Mouse (Mus musculus) brain, embryonic 14.5 days (tissue): Measurements from ENCODE around the gene Pclo. TPM values are rescaled to one million over a fixed set of nuclear protein-coding genes. Genes with fewer than 3 reads are reported as not detected.

Source experiments
- DNase-seq: peaks from one replicate; pipeline ENCODE4 v3.0.0-alpha.2; 2011; ENCODE audit warnings: low read depth
- CTCF ChIP-seq: fragments of 200-500 bp; IDR thresholded peaks from 2 replicates; pipeline ENCODE4 v1.5.1; 2012; ENCODE audit warnings: inconsistent platforms, mild to moderate bottlenecking, moderate library complexity, borderline replicate concordance; ENCODE audit not compliant: insufficient read depth, insufficient read length; ENCODE audit errors: extremely low read depth
- POLR2A ChIP-seq: fragments of 200-500 bp; IDR thresholded peaks from 2 replicates; pipeline ENCODE4 v1.6.1; 2012; ENCODE audit warnings: mild to moderate bottlenecking, inconsistent platforms, borderline replicate concordance; ENCODE audit not compliant: poor library complexity, insufficient read depth, insufficient read length, severe bottlenecking; ENCODE audit errors: extremely low read depth
- polyA plus RNA-seq: library from polyadenylated mRNA; depleted of rRNA; stranded (reverse); fragments of >200 nt; gene quantifications from 2 replicates; pipeline ENCODE4 v1.2.3, GENCODE M21; 2012

The Pclo gene
- polyA plus RNA-seq, 1 experiment: 27.9 TPM

GRCm38 (mm10) chr5:14575626-14576025 is 60.9 kb downstream of the Pclo start:
- no peak for DNase-seq
- TF ChIP-seq CTCF (no peak), POLR2A (no peak)

- TF ChIP-seq CTCF (no peak), POLR2A (no peak)
- DNase-seq: peak; percentile 11
Observed at GRCm38 (mm10) chr5:14591479-14591878, 76.8 kb downstream of the Pclo start.

DNA sequence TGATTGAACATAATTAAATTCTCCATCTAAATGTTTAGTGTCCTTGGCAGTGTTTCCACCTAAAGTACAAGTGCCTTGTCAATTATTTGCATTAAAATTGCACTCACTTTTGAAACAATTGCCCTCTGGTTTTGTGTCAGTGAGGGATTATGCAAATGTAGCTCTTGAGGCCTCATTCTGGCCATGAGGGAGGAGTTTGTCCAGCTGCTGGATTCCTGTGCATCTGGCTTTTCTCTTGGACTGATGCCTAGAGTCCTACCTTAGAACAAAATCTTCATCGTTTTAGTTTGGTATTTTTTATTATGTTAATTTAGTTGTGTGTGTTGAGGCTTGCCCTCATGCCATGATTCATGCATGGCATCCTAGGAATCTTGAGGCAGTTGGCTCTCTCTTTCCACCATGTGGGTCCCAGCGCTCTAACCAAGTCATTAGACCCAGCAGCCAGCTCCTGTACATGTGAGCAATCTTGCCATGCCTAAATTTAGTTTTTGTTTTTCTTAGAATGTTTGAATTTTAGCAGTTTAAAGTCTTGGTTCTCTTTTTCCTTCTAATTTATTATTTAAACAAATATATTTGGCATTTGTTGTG is 80.8 kb downstream of the Pclo start:
- DNase-seq: peak; percentile 55
- TF ChIP-seq CTCF (no peak), POLR2A (no peak)

DNA sequence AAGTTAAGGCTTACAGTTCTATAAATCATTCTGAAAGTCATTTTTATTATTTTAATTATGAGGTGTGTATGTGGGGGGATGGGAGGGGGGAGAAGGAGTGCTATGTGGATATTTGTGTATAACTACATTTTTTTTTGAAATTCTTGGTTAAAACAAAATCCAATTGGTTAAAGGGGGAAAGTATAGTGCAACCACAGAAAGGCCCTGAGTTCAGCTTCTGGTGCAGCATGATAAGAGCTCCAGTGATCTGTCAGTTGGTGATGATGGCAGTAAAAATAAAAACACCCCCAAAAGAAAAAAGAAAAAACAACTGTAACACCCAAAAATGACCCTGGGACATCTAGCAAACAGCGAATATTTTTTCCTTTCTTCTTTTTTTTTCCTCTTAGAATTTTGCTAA is 93.6 kb downstream of the Pclo start:
- TF ChIP-seq POLR2A: no peak
- TF ChIP-seq CTCF: no peak
- no peak for DNase-seq

GRCm38 (mm10) chr5:14621146-14621545 is 106.4 kb downstream of the Pclo start:
- DNase-seq: no peak
- TF ChIP-seq CTCF (no peak), POLR2A (no peak)

DNA sequence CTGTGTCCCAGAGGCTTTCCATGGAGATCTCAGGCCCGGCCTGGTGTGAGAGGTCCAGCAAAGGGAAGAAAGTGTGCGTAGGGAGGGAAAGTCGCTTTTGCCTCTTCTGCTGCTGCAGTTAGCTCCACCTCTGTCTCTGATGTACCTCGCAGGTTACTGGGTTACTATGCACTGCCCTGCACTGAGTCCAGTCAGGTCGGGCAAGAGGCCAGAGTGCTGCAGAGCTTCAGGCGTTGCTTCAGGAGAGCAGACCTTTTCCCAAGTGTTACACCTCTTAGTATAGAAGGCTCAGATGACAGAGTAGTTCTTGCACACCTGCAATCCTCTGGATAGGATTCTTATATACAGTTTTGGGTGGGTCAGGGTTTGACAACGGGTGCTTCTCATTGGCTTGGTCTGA is 108.6 kb downstream of the Pclo start:
- DNase-seq: no peak

DNA sequence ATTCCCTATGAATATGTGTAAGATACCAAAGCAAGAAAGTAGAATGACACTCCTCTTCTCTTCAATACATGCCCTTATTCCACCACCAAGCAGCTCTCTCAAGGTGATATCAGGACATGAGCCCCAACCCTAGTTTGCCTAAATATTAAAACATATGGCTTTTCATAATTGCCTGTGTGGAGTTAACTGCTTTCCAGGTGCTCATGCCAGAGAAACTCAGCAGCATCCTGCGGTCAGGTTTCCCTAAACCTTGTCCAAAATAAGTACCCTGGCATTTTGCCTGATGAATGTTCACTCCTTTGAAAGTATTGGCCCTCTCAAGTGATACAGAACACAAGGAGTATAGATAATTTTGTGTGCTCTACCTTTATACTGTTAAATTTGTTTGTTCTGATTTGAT is 126.5 kb downstream of the Pclo start:
- TF ChIP-seq CTCF: no peak
- TF ChIP-seq POLR2A: no peak
- DNase-seq: no peak

More for the DNA sequence above, 108.6 kb downstream of the Pclo start:
- TF ChIP-seq CTCF: no peak
- TF ChIP-seq POLR2A: no peak

- TF ChIP-seq POLR2A (no peak), CTCF (no peak)
- no peak for DNase-seq
Observed at GRCm38 (mm10) chr5:14645856-14646255, 131.1 kb downstream of the Pclo start.

DNA sequence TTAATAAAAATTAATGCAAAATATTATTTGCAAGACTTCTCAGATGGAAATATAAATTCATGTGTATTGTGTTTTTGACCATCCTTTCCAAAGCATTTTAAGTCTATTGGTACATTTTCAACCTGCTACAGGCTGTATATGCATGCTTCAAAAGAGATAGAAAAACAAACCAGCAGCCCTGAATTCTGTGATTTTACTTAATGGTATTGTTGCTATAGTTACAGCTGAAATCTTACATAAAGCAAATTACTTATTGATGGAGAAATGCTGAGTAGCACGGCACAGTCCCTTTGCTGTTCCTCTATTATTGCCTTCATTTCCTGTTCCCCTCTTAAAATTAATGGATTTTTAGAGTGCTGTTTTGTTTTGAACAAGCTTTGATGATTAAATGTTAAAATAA is 145.9 kb downstream of the Pclo start:
- DNase-seq: peak; percentile 42

GRCm38 (mm10) chr5:14662180-14662579 is 147.5 kb downstream of the Pclo start:
- TF ChIP-seq CTCF: no peak
- no peak for TF ChIP-seq POLR2A
- no peak for DNase-seq

More for the DNA sequence above, 145.9 kb downstream of the Pclo start:
- TF ChIP-seq CTCF (no peak), POLR2A (no peak)

DNA sequence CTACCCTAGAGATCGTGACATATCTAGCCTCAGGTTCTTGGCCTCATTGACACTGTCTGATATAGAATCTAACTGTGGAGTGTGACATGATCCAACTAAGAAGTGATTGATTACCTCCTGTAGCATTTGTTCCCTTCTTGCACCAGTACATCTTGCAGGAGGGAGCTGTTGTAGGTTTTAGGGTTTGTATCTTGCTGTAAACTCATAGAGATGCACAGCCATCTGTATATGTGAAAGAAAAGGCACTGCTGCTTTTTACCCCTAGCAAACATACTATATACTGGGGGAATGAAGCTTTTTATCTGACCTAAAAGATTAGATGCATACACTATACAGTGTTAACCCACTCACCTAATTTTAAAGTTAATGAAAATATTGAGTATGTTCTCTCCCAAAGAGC is 147.9 kb downstream of the Pclo start:
- DNase-seq: no peak
- no peak for TF ChIP-seq POLR2A
- no peak for TF ChIP-seq CTCF

- DNase-seq: no peak
- no peak for TF ChIP-seq POLR2A
- TF ChIP-seq CTCF: no peak
Observed at GRCm38 (mm10) chr5:14680419-14680818, 165.7 kb downstream of the Pclo start.
